Mouse (Mus musculus): ENCODE measurements at regions not wholly inside any gene's neighbourhood (a gene's known extent, or its start where the extent isn't known, plus 50 kb on each side); places are given as distances from the start of the nearest gene placed in this dataset.
A peak's percentile ranks its signal among the peaks of the same experiment; 100 is the strongest.

- H3K27me3 ChIP-seq = peaks cover 82% of the 10 kb centered on the region
- ATAC-seq (ENCODE audit: insufficient number of reproducible peaks, insufficient read depth, low FRiP score, low TSS enrichment) = no peak
- no peak overlapping the region for H3K27ac ChIP-seq
- no peaks in the 10 kb centered on the region for H3K4me1 ChIP-seq
- no peaks in the 10 kb centered on the region for H3K9me3 ChIP-seq
- no peaks in the 10 kb centered on the region for H3K36me3 ChIP-seq
- WGBS = 82% methylated on average over 8 of the region's 8 CpGs
- no peak overlapping the region for H3K4me3 ChIP-seq
- no peak overlapping the region for H3K9ac ChIP-seq
- no peak overlapping the region for H3K4me2 ChIP-seq (replicated peaks)
These were observed 72.5 kb upstream of the Ppara start for GRCm38 (mm10) chr15:85662271-85662670.

DNA sequence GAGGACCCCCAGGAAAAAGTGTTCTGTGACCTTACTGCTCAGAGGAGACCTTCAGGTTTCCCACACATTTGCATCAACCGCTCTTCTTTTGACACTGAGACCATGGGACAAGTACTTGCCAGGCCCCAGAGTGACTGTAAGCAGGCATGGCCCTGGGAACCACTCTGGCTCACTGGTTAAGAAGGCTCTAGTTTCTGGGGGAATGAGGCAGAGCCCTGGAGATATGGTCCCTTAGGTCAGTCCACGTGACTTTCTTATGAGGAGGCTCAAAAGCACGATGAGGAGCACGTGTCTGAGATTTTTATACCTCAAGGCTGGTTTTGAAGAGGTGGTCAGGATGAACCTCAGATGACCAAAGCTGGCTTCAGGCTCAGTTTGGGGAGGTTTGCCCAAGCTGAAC, 72.1 kb upstream of the Ppara start:
- no peaks in the 10 kb centered on the region for H3K9me3 ChIP-seq
- H3K4me3 ChIP-seq = no peak overlapping the region
- H3K4me1 ChIP-seq = no peaks in the 10 kb centered on the region
- H3K4me2 ChIP-seq (replicated peaks) = no peak overlapping the region
- 76% methylated on average over 4 of the region's 4 CpGs for WGBS
- no peak for ATAC-seq (ENCODE audit: insufficient number of reproducible peaks, insufficient read depth, low FRiP score, low TSS enrichment)
- no peak overlapping the region for H3K27ac ChIP-seq
- no peak overlapping the region for H3K9ac ChIP-seq
- H3K36me3 ChIP-seq = no peaks in the 10 kb centered on the region
- peaks cover 82% of the 10 kb centered on the region for H3K27me3 ChIP-seq

DNA sequence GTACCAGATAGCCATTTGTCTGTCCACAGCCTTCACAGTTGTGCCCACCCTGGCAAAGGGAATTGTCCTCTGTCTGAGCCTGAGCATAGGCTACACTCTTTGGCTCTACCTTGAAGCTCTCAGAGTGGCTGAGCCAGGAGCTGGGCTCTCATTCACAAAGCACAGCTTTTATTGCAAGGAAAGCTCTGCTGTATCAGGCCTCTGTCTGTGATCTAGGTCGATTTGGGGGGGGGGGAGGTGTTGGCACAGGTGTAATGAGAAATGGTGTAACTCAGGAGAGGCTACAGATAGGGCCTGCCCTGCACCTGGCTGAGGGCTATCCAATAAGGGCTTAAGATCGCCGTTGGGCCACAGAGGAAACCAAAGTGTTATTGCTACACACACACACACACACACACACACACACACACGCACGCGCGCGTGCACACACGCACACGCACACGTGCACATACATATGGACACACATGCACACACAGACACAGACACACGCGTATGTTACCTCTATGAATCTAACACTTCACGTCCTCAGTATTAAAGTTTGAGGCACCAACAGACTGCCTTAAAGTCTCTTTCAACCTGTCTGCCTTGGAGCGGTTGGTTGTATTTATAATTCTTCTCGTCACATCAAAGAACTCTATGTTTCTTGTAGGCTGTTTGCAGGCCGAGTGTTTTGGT, 70.9 kb upstream of the Ppara start:
- Histone ChIP-seq H3K4me2 (replicated peaks) (no peak overlapping the region), H3K4me3 (no peak overlapping the region), H3K27me3 (peaks cover 81% of the 10 kb centered on the region), H3K4me1 (no peaks in the 10 kb centered on the region), H3K9ac (no peak overlapping the region), H3K36me3 (no peaks in the 10 kb centered on the region), H3K27ac (no peak overlapping the region), H3K9me3 (no peaks in the 10 kb centered on the region)
- 85% methylated on average over 17 of the region's 17 CpGs for WGBS
- no peak for ATAC-seq (ENCODE audit: insufficient number of reproducible peaks, insufficient read depth, low FRiP score, low TSS enrichment)

- no peaks in the 10 kb centered on the region for H3K9me3 ChIP-seq
- WGBS = 74% methylated on average over 10 of the region's 10 CpGs
- no peak overlapping the region for H3K27ac ChIP-seq
- H3K4me2 ChIP-seq (replicated peaks) = no peak overlapping the region
- H3K4me1 ChIP-seq = no peaks in the 10 kb centered on the region
- H3K9ac ChIP-seq = no peak overlapping the region
- H3K36me3 ChIP-seq = no peaks in the 10 kb centered on the region
- H3K4me3 ChIP-seq = no peak overlapping the region
- peaks cover 82% of the 10 kb centered on the region for H3K27me3 ChIP-seq
- no peak for ATAC-seq (ENCODE audit: insufficient number of reproducible peaks, insufficient read depth, low FRiP score, low TSS enrichment)
These were observed 70.4 kb upstream of the Ppara start for GRCm38 (mm10) chr15:85664432-85664828.

- Histone ChIP-seq H3K4me3 (no peak overlapping the region), H3K4me1 (peaks cover 8% of the 10 kb centered on the region; the same call in 1 of the 2 replicates), H3K36me3 (no peaks in the 10 kb centered on the region), H3K9me3 (no peaks in the 10 kb centered on the region), H3K27me3 (peaks cover 84% of the 10 kb centered on the region), H3K4me2 (replicated peaks) (no peak overlapping the region), H3K27ac (no peak overlapping the region), H3K9ac (no peak overlapping the region)
- 70% methylated on average over 12 of the region's 12 CpGs for WGBS
- no peak for ATAC-seq (ENCODE audit: insufficient number of reproducible peaks, insufficient read depth, low FRiP score, low TSS enrichment)
These were observed 69.5 kb upstream of the Ppara start for GRCm38 (mm10) chr15:85665181-85665821.

GRCm38 (mm10) chr15:85666496-85666895, 68.3 kb upstream of the Ppara start:
- Histone ChIP-seq H3K36me3 (no peaks in the 10 kb centered on the region), H3K9me3 (no peaks in the 10 kb centered on the region), H3K4me3 (no peak overlapping the region), H3K27me3 (peaks cover 83% of the 10 kb centered on the region), H3K4me1 (peaks cover 8% of the 10 kb centered on the region; the same call in 1 of the 2 replicates), H3K27ac (no peak overlapping the region), H3K9ac (no peak overlapping the region), H3K4me2 (replicated peaks) (no peak overlapping the region)
- ATAC-seq (ENCODE audit: insufficient number of reproducible peaks, insufficient read depth, low FRiP score, low TSS enrichment) = no peak
- WGBS = 64% methylated on average over 9 of the region's 9 CpGs

DNA sequence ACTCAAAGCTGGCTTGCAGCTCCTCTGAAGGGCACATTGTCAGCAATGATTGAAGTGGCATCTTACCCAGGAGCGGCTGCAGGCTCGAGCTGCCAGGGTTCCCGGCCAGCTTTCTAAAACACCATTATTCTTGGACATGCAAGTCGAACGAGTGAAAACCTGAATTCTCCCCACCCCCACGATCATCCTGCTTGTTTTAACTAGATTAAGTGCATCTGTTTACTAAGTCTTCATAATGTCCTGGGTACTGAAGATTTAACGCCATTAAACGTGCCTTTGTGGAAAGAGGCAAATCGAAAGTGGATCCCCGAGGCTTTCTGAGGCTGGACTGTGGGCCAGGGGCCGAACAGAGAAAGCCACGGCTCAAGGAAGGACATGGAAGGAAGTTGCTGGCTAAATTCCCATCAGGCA, 67.4 kb upstream of the Ppara start:
- Histone ChIP-seq H3K27ac (no peak overlapping the region), H3K4me2 (replicated peaks) (no peak overlapping the region), H3K4me1 (peaks cover 8% of the 10 kb centered on the region; the same call in 1 of the 2 replicates), H3K4me3 (no peak overlapping the region), H3K9me3 (no peaks in the 10 kb centered on the region), H3K36me3 (no peaks in the 10 kb centered on the region), H3K9ac (no peak overlapping the region), H3K27me3 (peaks cover 83% of the 10 kb centered on the region)
- ATAC-seq (ENCODE audit: insufficient number of reproducible peaks, insufficient read depth, low FRiP score, low TSS enrichment) = no peak
- WGBS = 53% methylated on average over 12 of the region's 12 CpGs

GRCm38 (mm10) chr15:85667906-85668590, 66.7 kb upstream of the Ppara start:
- no peak for ATAC-seq (ENCODE audit: insufficient number of reproducible peaks, insufficient read depth, low FRiP score, low TSS enrichment)
- Histone ChIP-seq H3K4me3 (no peak overlapping the region), H3K36me3 (no peaks in the 10 kb centered on the region), H3K4me2 (replicated peaks) (no peak overlapping the region), H3K9me3 (no peaks in the 10 kb centered on the region), H3K27ac (no peak overlapping the region), H3K9ac (no peak overlapping the region), H3K4me1 (peaks cover 11% of the 10 kb centered on the region; the same call in 1 of the 2 replicates), H3K27me3 (peaks cover 83% of the 10 kb centered on the region)
- 88% methylated on average over 7 of the region's 7 CpGs for WGBS

DNA sequence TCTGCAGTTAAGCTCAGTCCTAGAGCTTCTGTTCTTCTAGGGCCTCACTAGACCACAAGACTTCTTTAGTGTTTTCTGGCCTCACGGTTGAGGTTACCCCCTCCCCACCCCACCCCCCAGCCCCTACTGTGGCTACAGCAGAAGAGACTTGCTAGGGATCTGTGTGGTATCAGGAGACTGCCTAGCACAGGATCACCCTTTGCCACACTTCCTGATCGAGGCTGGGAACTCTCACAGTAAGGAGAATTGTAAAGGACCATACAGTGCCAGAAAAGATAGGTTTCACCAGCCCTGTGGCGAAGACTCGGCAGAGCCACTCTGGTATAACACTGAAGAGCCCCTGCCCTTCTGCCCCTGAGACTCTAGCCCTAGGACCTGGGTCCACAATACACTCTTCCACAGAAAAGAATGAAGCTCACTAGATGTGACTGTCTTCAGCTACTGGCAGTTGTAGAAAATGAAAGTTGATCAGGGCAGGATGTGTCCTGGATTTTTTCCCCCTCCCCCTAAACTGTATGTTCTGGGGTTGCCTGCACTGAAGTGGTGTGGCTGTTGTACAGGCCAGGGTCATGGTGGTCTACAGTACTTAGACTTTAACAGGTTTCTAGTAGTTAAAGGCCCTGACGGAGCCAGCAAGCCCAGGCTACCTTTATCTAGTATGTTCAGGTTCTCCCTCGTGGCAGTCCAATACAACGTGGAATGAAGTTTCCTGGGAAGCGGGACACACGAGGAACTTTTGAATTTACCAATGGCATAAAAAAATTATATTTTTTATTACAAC, 65.7 kb upstream of the Ppara start:
- no peak overlapping the region for H3K9ac ChIP-seq
- no peak for ATAC-seq (ENCODE audit: insufficient number of reproducible peaks, insufficient read depth, low FRiP score, low TSS enrichment)
- no peaks in the 10 kb centered on the region for H3K36me3 ChIP-seq
- WGBS = 57% methylated on average over 9 of the region's 9 CpGs
- H3K9me3 ChIP-seq = no peaks in the 10 kb centered on the region
- peaks cover 13% of the 10 kb centered on the region; the same call in 1 of the 2 replicates for H3K4me1 ChIP-seq
- no peak overlapping the region; the same call in 1 of the 2 replicates for H3K4me3 ChIP-seq
- peaks cover 82% of the 10 kb centered on the region for H3K27me3 ChIP-seq
- no peak overlapping the region for H3K27ac ChIP-seq
- H3K4me2 ChIP-seq (replicated peaks) = no peak overlapping the region

DNA sequence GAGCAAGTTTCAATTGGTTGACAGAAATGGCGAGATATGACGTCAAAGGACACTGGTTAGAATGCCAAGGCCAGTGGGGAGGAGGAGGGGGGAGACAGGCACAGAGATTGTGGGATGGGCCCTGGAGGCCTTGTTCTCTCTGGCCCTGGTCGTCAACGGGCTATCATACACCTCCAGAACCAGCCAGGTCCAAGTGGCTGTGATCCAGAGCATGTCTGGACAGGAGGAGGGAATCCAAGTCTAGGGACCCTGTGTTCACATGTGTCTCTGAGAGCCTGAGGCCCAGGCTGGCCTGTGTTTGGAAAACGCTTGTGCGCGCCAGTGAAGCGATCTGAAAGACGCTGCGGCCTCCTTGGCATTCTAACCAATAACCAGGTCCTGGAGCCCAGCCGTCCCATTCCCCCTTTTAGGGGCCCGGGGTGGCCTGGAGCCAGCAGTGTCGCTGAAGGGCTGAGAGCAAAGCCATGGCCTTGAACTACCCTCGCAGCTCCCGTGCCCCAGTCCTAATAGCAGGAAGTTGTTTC, 65.1 kb upstream of the Ppara start:
- Histone ChIP-seq H3K4me1 (peaks cover 17% of the 10 kb centered on the region; the same call in 1 of the 2 replicates), H3K9ac (peak overlapping the region; percentile 88), H3K9me3 (no peaks in the 10 kb centered on the region), H3K27ac (no peak overlapping the region), H3K4me3 (peak overlapping the region; percentile 70), H3K36me3 (no peaks in the 10 kb centered on the region), H3K4me2 (replicated peaks) (peak overlapping the region; percentile 83), H3K27me3 (peaks cover 83% of the 10 kb centered on the region)
- 36% methylated on average over 15 of the region's 15 CpGs for WGBS
- ATAC-seq (ENCODE audit: insufficient number of reproducible peaks, insufficient read depth, low FRiP score, low TSS enrichment) = no peak

GRCm38 (mm10) chr15:85670176-85670788, 64.5 kb upstream of the Ppara start:
- H3K4me3 ChIP-seq = peak overlapping the region; percentile 70
- 2% methylated on average over 54 of the region's 64 CpGs for WGBS
- H3K27ac ChIP-seq = no peak overlapping the region
- H3K36me3 ChIP-seq = no peaks in the 10 kb centered on the region
- ATAC-seq (ENCODE audit: insufficient number of reproducible peaks, insufficient read depth, low FRiP score, low TSS enrichment) = peak; percentile 74
- H3K4me2 ChIP-seq (replicated peaks) = peak overlapping the region; percentile 83
- peaks cover 17% of the 10 kb centered on the region; the same call in 1 of the 2 replicates for H3K4me1 ChIP-seq
- peaks cover 83% of the 10 kb centered on the region for H3K27me3 ChIP-seq
- H3K9me3 ChIP-seq = no peaks in the 10 kb centered on the region
- H3K9ac ChIP-seq = peak overlapping the region; percentile 88

Measured in embryonic facial prominence, embryonic 12.5 days (tissue).